Mouse (Mus musculus) midbrain, embryonic 11.5 days (tissue): ENCODE measurements around the gene Has1. TPM values are rescaled to one million over a fixed set of nuclear protein-coding genes. Genes with fewer than 3 reads are reported as not detected.

Experiments
- ATAC-seq: fragments of 200-750 bp; cut with Nextera tagmentation; 2 replicates; pipeline ENCODE4 v1.8.0; 2017; ENCODE audit warnings: moderate TSS enrichment, moderate library complexity; ENCODE audit not compliant: low FRiP score
- DNase-seq: peaks from one replicate; pipeline ENCODE4 v3.0.0; 2015; ENCODE audit warnings: low spot score; ENCODE audit errors: missing footprints
- H3K27ac ChIP-seq: fragments of 300-500 bp; sonication (generic); 2 replicates; pipeline ENCODE4 v1.5.1; 2014; ENCODE audit warnings: low read depth, low read length
- H3K27me3 ChIP-seq: fragments of 300-500 bp; sonication (generic); 2 replicates; pipeline ENCODE4 v1.6.1; 2014; ENCODE audit warnings: mild to moderate bottlenecking, low read length, moderate library complexity, mixed read lengths; ENCODE audit not compliant: control insufficient read depth, insufficient read depth
- H3K36me3 ChIP-seq: fragments of 300-500 bp; sonication (generic); 2 replicates; pipeline ENCODE4 v1.6.1; 2014; ENCODE audit warnings: mild to moderate bottlenecking, low read length, moderate library complexity, mixed read lengths; ENCODE audit not compliant: control insufficient read depth, insufficient read depth
- H3K4me1 ChIP-seq: fragments of 300-500 bp; sonication (generic); 2 replicates; pipeline ENCODE4 v1.6.1; 2014; ENCODE audit warnings: low read length; ENCODE audit not compliant: control insufficient read depth, insufficient read depth
- H3K4me2 ChIP-seq: fragments of 300-500 bp; sonication (generic); 2 replicates; pipeline ENCODE4 v1.6.1; 2014; ENCODE audit warnings: mild to moderate bottlenecking, moderate library complexity
- H3K4me3 ChIP-seq: fragments of 300-500 bp; sonication (generic); 2 replicates; pipeline ENCODE4 v1.5.1; 2014; ENCODE audit warnings: low read depth, low read length
- H3K9ac ChIP-seq: fragments of 300-500 bp; sonication (generic); 2 replicates; pipeline ENCODE4 v1.6.1; 2014; ENCODE audit warnings: low read length
- H3K9me3 ChIP-seq: fragments of 300-500 bp; sonication (generic); 2 replicates; pipeline ENCODE4 v1.6.1; 2016; ENCODE audit warnings: low read length; ENCODE audit not compliant: control insufficient read depth
- WGBS: fragments of 180-500 bp; shearing (Covaris S2); extraction: QIAGEN DNeasy Blood & Tissue Kit; methylation state at CpG from one replicate; pipeline ENCODE4 v1.1.7; 2014; 5-methylcytosine and 5-hydroxymethylcytosine counted together
- polyA plus RNA-seq: library from polyadenylated mRNA; unstranded; fragments of >200 nt; fragmentation: Nextera tagmentation; extraction: Ambion mirVana; gene quantifications from 2 replicates; pipeline ENCODE4 v1.2.1, GENCODE M21; 2014

The Has1 gene
- 0.38 and 0.87 TPM in 2 replicates for polyA plus RNA-seq

- WGBS, result 57% methylated on average over 8 of the region's 8 CpGs
- H3K27me3 ChIP-seq, result peaks cover 1% of the 10 kb centered on the region; the same call in 1 of the 2 replicates
- H3K4me1 ChIP-seq, result no peaks in the 10 kb centered on the region
- no peak within 1 kb of the TSS for H3K27ac ChIP-seq
- DNase-seq (no peak), ATAC-seq (peak; percentile 49)
- H3K4me2 ChIP-seq, result no peak within 1 kb of the TSS
- H3K9ac ChIP-seq, result no peak within 1 kb of the TSS
- H3K4me3 ChIP-seq, result no peak within 1 kb of the TSS
- H3K9me3 ChIP-seq, result no peaks in the 10 kb centered on the region
- no peaks in the 10 kb centered on the region for H3K36me3 ChIP-seq
Measured at GRCm38 (mm10) chr17:17855064-17855838, at the start of gene Has1. Gene Has1, minus strand, starts transcription at chr17:17855205.

GRCm38 (mm10) chr17:17900768-17901167, 45.8 kb upstream of the Has1 start:
- H3K27ac ChIP-seq, result no peak overlapping the region
- DNase-seq (no peak), ATAC-seq (no peak)
- H3K9me3 ChIP-seq, result no peaks in the 10 kb centered on the region
- no peaks in the 10 kb centered on the region for H3K36me3 ChIP-seq
- no peak overlapping the region for H3K4me2 ChIP-seq
- H3K4me3 ChIP-seq, result no peak overlapping the region
- H3K27me3 ChIP-seq, result no peaks in the 10 kb centered on the region
- no peaks in the 10 kb centered on the region for H3K4me1 ChIP-seq
- WGBS, result 97% methylated on average over 1 of the region's 1 CpGs
- no peak overlapping the region for H3K9ac ChIP-seq

- no peaks in the 10 kb centered on the region for H3K4me1 ChIP-seq
- H3K9me3 ChIP-seq, result no peaks in the 10 kb centered on the region
- no peak for DNase-seq
- WGBS, result 86% methylated on average over 2 of the region's 2 CpGs
- ATAC-seq, result no peak
- no peak overlapping the region for H3K9ac ChIP-seq
- H3K27ac ChIP-seq, result no peak overlapping the region
- no peaks in the 10 kb centered on the region for H3K27me3 ChIP-seq
- no peak overlapping the region for H3K4me3 ChIP-seq
- H3K36me3 ChIP-seq, result no peaks in the 10 kb centered on the region
- no peak overlapping the region for H3K4me2 ChIP-seq
Measured at GRCm38 (mm10) chr17:17899268-17899667, 44.3 kb upstream of the Has1 start.

- 4% methylated on average over 4 of the region's 4 CpGs for WGBS
- Histone ChIP-seq H3K27me3 (no peaks in the 10 kb centered on the region), H3K4me3 (no peak overlapping the region), H3K9ac (no peak overlapping the region), H3K27ac (no peak overlapping the region), H3K36me3 (no peaks in the 10 kb centered on the region), H3K4me1 (no peaks in the 10 kb centered on the region), H3K4me2 (no peak overlapping the region), H3K9me3 (no peaks in the 10 kb centered on the region)
- ATAC-seq, result peak; percentile 24; the same call in 1 of the 2 replicates
- peak; percentile 91 for DNase-seq
Measured at GRCm38 (mm10) chr17:17896039-17896438, 41.0 kb upstream of the Has1 start.

GRCm38 (mm10) chr17:17889732-17890425, 34.9 kb upstream of the Has1 start:
- no peaks in the 10 kb centered on the region for H3K27me3 ChIP-seq
- no peak overlapping the region for H3K4me2 ChIP-seq
- H3K36me3 ChIP-seq, result no peaks in the 10 kb centered on the region
- WGBS, result 91% methylated on average over 2 of the region's 2 CpGs
- no peak for DNase-seq
- H3K4me1 ChIP-seq, result no peaks in the 10 kb centered on the region
- no peaks in the 10 kb centered on the region for H3K9me3 ChIP-seq
- H3K4me3 ChIP-seq, result no peak overlapping the region
- ATAC-seq, result no peak
- H3K9ac ChIP-seq, result no peak overlapping the region
- no peak overlapping the region for H3K27ac ChIP-seq

- ATAC-seq, result no peak
- WGBS, result 49% methylated on average over 1 of the region's 1 CpGs
Measured at GRCm38 (mm10) chr17:17887774-17888248, 32.8 kb upstream of the Has1 start, which contains the start of the genes Fpr2 and Fpr3. Gene Fpr2, plus strand, starts transcription at chr17:17887824. Gene Fpr3, plus strand, starts transcription at chr17:17887852.

GRCm38 (mm10) chr17:17883840-17884239, 28.8 kb upstream of the Has1 start, which contains the start of gene Fpr1:
Gene Fpr1, minus strand, starts transcription at chr17:17883940.
- Histone ChIP-seq H3K9me3 (no peaks in the 10 kb centered on the region), H3K27me3 (no peaks in the 10 kb centered on the region), H3K36me3 (no peaks in the 10 kb centered on the region), H3K4me1 (no peaks in the 10 kb centered on the region), H3K27ac (no peak within 1 kb of the TSS), H3K9ac (no peak within 1 kb of the TSS), H3K4me2 (no peak within 1 kb of the TSS), H3K4me3 (no peak within 1 kb of the TSS)
- ATAC-seq, result no peak
- 65% methylated on average over 1 of the region's 1 CpGs for WGBS
- no peak for DNase-seq

More at GRCm38 (mm10) chr17:17887774-17888248, 32.8 kb upstream of the Has1 start, which contains the start of the genes Fpr2 and Fpr3:
- H3K9ac ChIP-seq, result no peak within 1 kb of the TSS
- DNase-seq, result no peak
- no peaks in the 10 kb centered on the region for H3K4me1 ChIP-seq
- H3K4me2 ChIP-seq, result no peak within 1 kb of the TSS
- H3K36me3 ChIP-seq, result no peaks in the 10 kb centered on the region
- H3K4me3 ChIP-seq, result no peak within 1 kb of the TSS
- H3K27me3 ChIP-seq, result no peaks in the 10 kb centered on the region
- no peak within 1 kb of the TSS for H3K27ac ChIP-seq
- H3K9me3 ChIP-seq, result no peaks in the 10 kb centered on the region

GRCm38 (mm10) chr17:17882672-17883071, 27.7 kb upstream of the Has1 start:
- Histone ChIP-seq H3K4me1 (no peaks in the 10 kb centered on the region), H3K9me3 (no peaks in the 10 kb centered on the region), H3K4me3 (no peak overlapping the region), H3K36me3 (no peaks in the 10 kb centered on the region), H3K27me3 (no peaks in the 10 kb centered on the region), H3K27ac (no peak overlapping the region), H3K4me2 (no peak overlapping the region), H3K9ac (no peak overlapping the region)
- no peak for DNase-seq
- 85% methylated on average over 3 of the region's 3 CpGs for WGBS
- ATAC-seq, result no peak

- DNase-seq, result no peak
- Histone ChIP-seq H3K9ac (no peak overlapping the region), H3K4me1 (no peaks in the 10 kb centered on the region), H3K9me3 (no peaks in the 10 kb centered on the region), H3K36me3 (no peaks in the 10 kb centered on the region), H3K4me2 (no peak overlapping the region), H3K27me3 (no peaks in the 10 kb centered on the region), H3K4me3 (no peak overlapping the region), H3K27ac (no peak overlapping the region)
- 86% methylated on average over 1 of the region's 1 CpGs for WGBS
- ATAC-seq, result no peak
Measured at GRCm38 (mm10) chr17:17879347-17879746, 24.3 kb upstream of the Has1 start.
